Mouse (Mus musculus) cortical plate, adult 2 months (tissue): ENCODE measurements around the gene Banf1.

Experiments used
- CTCF ChIP-seq: fragments of 200-500 bp; IDR thresholded peaks from 2 replicates; pipeline ENCODE4 v1.5.1; 2011; ENCODE audit warnings: mild to moderate bottlenecking, control low read depth, low read length; ENCODE audit not compliant: insufficient read depth; ENCODE audit errors: extremely low read depth
- POLR2A ChIP-seq: fragments of 200-500 bp; IDR thresholded peaks from 2 replicates; pipeline ENCODE4 v1.6.1; 2011; ENCODE audit warnings: mild to moderate bottlenecking, low read length, control low read depth; ENCODE audit not compliant: insufficient read depth; ENCODE audit errors: extremely low read depth

- TF ChIP-seq CTCF = no peak
- TF ChIP-seq POLR2A = no peak
Observed at GRCm38 (mm10) chr19:5367455-5367854, 487 bp upstream of the Banf1 start.
